Mouse (Mus musculus): ENCODE results near the gene Ajuba.

Ajuba gene

DNA sequence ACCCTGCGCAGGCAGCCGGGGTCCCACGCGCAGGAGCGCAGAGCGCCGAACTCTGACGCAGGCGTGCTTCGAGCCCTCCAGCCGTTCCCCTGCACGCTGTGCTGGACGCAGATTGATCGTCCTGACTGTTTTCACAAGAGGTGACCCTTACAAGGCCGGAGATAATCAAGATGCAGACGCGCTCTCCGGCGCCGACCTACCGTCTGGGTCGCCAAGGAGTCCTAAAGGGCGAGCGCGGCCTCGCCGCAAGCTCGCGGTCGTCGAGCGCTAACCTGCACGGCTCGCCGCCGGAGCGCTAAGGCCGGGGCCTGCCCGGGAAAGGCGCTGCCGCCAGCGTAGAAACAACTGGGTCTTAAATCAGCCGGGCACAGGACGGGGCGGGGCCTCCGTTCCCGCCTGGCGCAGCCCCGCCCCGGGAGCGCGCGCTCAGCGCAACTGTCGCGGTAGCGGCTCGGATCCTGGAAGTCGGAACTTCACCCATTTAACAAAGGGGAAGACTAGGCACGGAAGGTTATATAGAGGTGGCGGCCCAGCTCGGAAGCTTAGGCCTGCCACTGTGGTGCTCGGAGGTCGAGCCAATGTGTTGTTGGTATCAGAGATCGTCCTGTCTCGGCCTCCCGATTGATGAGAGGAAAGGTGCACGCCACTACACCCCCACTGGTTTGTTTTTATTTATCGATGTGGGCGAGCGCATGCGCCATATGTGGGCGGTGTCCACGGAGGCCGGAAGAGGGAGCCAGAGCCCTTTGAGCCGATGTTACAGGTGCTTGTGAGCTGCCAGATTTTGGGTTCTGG is 23.2 kb downstream of the Ajuba start, which contains the start of gene Haus4:
TSS of gene Haus4 (minus strand) at position 642 of the 795 bp plus-strand sequence.
- CTCF ChIA-PET = interaction anchor here (0.6 to 1.2 kb wide), 2 partner anchors 57 to 1344 kb away, joined by 3 read pairs; no protein-coding TSS in a partner anchor

DNA sequence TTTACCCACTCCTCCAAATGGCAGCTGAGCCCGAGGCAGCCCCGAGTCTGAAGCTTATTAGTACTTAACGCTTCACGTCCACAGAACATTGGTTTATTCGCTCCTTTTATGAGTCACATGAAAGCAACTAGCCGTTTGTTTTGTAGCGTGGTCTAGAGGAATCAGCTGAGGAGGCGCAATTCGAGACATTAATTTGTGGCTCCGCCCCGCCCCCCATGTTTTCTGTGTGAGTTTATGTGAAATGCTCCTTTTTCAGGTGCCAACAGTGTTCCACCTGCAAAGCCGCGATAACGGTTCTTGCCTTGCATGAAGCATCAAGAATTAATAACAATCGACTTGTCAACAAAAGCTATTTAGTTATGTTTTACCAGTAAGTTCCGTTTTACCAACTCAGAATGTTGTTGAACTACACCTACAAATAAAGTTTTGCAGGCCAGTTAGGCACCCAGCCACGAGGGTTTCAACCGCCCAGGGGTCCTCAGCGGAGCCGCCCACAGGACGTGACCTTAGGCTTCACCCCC is 23.8 kb downstream of the Ajuba start:
- CTCF ChIA-PET = interaction anchor here (0.5 kb wide), 1 partner anchor 1064 kb away, joined by 3 read pairs; the partner anchor contains the start of gene Rec8

DNA sequence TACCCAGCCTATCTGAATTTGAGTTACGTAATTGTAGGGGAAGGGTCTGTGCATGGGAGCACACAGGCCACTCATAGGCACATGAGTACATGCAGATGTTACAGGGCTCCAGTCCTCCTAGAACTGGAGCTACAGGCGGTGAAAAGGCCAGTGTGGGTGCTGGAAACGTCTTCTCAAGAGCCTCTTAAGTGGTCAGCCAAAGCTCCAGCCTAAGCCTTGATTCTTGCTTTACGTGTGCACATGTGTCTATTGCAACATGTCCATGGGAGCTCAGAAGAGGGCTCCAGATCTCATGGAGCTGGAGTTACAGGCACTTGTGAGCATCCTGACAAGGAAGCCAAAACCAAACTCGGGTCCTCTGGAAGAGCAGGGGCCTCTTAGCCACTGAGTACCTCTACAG is 32.7 kb downstream of the Ajuba start:
- CTCF ChIA-PET = no interaction called here

DNA sequence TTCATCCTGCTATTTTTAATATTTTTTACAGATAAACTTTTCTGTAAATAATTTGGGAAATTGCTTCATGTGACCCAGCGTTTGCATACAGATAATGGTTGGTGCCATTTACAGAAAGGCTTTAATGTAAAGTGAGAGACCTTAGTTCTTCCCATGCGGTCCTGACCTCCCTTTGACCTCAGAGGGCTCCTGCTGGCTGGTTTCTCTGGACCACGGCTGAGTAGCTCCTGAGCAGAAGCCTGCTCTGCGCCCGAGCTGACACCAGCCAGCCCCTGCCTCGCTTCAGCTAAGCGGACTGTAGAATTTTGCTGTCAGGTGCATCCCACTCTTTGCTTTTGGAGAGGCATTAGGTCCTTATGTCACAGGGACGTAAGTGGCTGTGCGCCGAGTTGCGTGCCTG is 36.6 kb downstream of the Ajuba start:
- CTCF ChIA-PET = interaction anchor here (0.7 kb wide), 1 partner anchor 154 kb away, joined by 4 read pairs; no protein-coding TSS in a partner anchor

DNA sequence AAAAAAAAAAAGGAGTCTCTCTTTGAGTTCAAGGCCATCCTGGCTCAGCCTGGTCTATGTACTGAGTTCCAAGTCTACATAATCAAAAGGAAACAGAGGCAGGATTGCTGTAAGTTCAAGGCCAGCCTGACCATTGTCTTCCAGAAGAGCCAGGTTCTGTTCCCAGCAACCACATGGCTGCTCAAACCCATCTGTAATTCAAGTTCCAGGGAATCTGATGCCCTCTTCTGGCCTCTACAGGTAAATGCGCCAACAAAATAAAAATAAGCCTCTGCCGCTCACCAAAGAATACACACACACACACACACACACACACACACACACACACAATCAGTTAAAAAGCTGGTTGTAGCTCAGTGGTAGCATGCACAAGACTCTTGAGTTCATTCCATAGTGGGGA is 38.8 kb downstream of the Ajuba start:
- CTCF ChIA-PET = interaction anchor here (0.6 kb wide), 4 partner anchors 9 to 631 kb away, joined by 3 to 5 read pairs (median 3); no protein-coding TSS in a partner anchor

DNA sequence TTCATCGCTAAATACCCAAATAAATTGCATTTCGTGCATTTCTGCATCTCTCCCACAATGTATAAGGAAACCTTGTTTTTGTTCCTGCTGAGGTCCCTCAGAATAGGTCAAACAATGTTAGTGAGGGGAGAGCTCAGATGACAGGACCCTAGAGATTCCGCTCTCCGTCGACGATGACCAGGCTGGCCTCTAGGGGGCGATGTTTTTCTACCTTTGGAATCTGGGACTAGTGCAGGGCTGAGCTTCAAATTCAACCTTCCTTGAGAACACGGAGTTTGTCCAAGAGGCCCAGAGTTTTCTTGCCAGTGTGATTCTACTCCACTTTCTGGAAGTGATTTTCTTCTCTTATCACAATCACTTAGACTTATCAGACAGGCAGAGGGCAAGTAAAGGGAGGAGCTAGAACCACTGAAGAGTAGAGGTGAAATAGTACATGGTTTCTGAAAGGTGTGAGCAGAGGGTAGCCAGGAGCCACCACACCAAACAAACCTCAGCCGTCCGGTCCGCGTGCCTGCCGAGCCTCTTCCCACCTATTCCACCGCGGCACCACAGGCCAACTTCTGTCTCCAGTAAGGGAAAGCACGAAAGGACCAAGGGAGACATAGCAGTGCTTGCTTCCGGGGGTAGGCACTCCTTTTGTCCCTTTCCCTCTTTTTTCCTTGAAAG is 48.8 kb downstream of the Ajuba start:
- CTCF ChIA-PET = no interaction called here

DNA sequence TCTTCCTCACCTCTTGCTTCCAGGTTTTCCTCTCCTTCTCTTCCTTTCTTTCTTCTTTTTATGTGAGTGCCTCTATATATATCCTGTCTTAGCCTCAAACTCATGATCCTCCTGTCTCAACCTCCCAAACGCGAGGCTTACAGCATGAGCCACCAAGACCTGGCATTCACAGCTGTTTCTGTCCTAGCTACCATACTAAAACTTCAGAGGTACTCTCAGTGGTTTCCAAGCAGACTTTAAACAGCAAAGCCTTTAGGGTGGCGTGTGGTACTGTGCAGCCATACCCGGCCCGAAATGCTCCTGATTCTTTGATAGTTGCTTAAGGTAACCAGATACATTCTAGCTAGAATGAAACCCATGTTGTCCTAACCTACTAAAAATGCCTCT is 49.4 kb downstream of the Ajuba start:
- CTCF ChIA-PET = no interaction called here

DNA sequence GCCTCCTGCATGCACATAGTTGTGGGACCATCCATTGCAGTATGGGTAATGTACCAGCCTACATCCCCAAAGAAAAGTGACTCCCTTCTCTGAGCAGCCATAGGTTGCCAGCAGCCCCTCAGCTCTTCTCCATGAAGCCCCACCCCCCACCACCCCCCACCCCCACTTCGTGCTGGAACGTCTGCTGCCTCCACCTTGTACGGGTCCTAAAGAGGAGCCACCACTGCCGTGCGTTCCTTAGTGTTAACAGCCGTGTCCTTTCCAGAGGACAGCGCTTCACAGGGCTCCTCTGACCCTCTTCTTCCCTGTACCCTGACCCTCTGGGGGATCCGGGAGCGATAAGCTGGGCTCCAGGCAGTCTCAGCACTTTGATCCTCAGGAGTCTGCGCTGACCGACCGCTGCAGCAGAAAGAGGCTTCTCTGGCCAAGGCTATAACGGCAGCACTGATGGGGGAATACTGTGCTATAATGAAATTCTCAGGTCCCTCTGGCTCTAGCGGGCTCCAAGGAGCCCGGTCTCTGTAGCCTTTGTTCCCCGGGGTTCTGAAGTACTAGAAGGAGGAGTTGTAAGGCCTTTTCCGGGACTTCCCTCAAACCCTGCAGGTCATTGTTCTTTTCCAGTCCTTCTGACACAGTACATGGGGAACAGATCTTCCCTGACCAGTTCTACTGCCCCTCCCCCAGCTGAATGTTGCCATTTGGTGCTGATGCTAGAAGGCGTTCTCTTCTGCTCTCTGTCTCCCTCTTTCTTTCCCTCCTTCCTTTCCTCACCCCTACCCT is 49.9 kb downstream of the Ajuba start:
- CTCF ChIA-PET = no interaction called here

DNA sequence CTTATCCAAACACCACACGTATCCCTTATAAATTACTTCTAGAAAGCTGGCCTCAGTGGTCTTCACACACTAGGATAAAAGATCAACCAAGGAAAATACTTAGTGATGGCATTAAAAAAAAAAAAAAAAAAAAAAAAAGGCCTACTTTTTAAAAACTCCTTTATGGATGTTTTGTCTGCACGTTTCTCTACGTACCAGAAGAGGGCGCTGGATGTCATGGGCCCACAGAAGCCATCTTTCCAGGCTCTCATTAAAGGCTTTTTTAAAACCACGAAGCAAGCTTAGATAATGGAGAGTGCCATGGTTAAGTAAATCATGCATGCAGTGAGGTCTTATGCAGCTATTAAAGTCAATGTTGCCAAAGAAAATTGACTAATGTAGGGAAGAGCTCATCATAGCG is 53.8 kb downstream of the Ajuba start:
- CTCF ChIA-PET = interaction anchor here (0.7 kb wide), 1 partner anchor 55 kb away, joined by 7 read pairs; no protein-coding TSS in a partner anchor

Data from spleen, embryonic (tissue).